Mouse (Mus musculus) cerebellum, adult 2 months (tissue): Measurements from ENCODE around the gene Svopl.

Experiments used
- CTCF ChIP-seq: fragments of 200-500 bp; IDR thresholded peaks from 2 replicates; pipeline ENCODE4 v1.5.1; 2011; ENCODE audit warnings: low read depth, mild to moderate bottlenecking, control low read depth, low read length, moderate library complexity, borderline replicate concordance; ENCODE audit not compliant: insufficient read depth
- POLR2A ChIP-seq: fragments of 200-500 bp; IDR thresholded peaks from 2 replicates; pipeline ENCODE4 v1.6.1; 2011; ENCODE audit warnings: low read length, control low read depth, borderline replicate concordance; ENCODE audit not compliant: insufficient read depth

GRCm38 (mm10) chr6:38064621-38065020 lies 17.8 kb upstream of the Svopl start:
- no peak for TF ChIP-seq POLR2A
- TF ChIP-seq CTCF: no peak
